Mouse (Mus musculus): ENCODE results near the gene Gm10837. TPM values are rescaled to one million over a fixed set of nuclear protein-coding genes. Genes with fewer than 3 reads are reported as not detected.

Gm10837 gene
- polyA plus RNA-seq, 1 experiment from 2014 or later, result 0.84 TPM

DNA sequence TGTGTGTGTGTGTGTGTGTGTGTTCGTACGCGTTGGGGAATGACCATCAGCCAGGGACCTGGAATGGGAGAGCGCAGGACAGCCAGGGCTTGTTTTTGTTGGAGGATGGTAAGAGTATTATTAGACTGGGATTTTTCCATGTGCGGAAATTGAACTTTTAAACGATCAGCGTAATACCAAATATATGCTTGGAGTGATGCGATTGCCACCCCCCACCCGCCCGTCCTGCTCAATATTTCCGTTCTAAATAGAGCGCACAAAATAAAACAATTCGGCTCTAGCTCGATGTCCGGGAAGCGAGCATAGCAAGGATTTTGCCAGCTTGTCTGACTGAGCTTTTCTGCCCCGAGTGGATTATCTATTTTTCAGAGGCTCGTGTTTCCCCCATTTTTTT, 13.6 kb upstream of the Gm10837 start:
- Histone ChIP-seq H3K4me1 (ENCODE audit: control insufficient read depth, insufficient read depth, low read depth, low read length) (peaks cover 5% of the 10 kb centered on the region; the same call in 1 of the 2 replicates), H3K36me3 (ENCODE audit: control insufficient read depth, insufficient read depth, low read length) (no peaks in the 10 kb centered on the region), H3K4me2 (ENCODE audit: low read length) (no peak overlapping the region; the same call in 1 of the 2 replicates), H3K27me3 (replicated peaks; ENCODE audit: control insufficient read depth, insufficient read depth, low read length) (peaks cover 5% of the 10 kb centered on the region), H3K9ac (ENCODE audit: low read depth, low read length) (peak overlapping the region; percentile 78), H3K27ac (ENCODE audit: low read depth, low read length) (peak overlapping the region; percentile 94), H3K9me3 (ENCODE audit: control insufficient read depth, low read length) (no peaks in the 10 kb centered on the region), H3K4me3 (ENCODE audit: low read length) (peak overlapping the region; percentile 57)
- no peak for ATAC-seq
- WGBS, result 2% methylated on average over 18 of the region's 18 CpGs

DNA sequence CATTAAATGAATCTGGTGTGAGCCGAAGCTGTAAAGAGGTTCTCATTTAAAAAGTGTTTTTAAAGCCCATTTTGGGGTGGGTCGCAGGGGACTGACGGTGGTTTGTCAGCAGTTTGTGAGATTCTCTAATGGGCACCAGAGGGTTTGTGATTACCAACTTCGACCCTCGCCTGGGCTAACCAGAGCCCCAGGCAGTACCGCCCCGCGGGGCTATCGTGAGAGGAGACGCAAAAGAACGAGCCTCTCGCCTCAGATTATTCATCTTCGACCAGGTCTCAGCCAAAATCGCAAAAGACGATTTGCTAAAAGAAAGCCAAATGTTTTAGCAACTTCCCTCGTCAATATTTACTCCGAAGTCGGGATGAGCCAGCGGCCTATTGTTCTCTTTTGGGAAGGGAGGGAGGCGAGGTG, 13.1 kb upstream of the Gm10837 start:
- H3K36me3 ChIP-seq (ENCODE audit: control insufficient read depth, insufficient read depth, low read length), result no peaks in the 10 kb centered on the region
- peaks cover 10% of the 10 kb centered on the region for H3K27me3 ChIP-seq (replicated peaks; ENCODE audit: control insufficient read depth, insufficient read depth, low read length)
- peak overlapping the region; percentile 19; the same call in 1 of the 2 replicates for H3K4me2 ChIP-seq (ENCODE audit: low read length)
- WGBS, result 1% methylated on average over 20 of the region's 20 CpGs
- ATAC-seq, result no peak
- H3K4me3 ChIP-seq (ENCODE audit: low read length), result peak overlapping the region; percentile 57
- peak overlapping the region; percentile 94 for H3K27ac ChIP-seq (ENCODE audit: low read depth, low read length)
- no peaks in the 10 kb centered on the region for H3K9me3 ChIP-seq (ENCODE audit: control insufficient read depth, low read length)
- H3K9ac ChIP-seq (ENCODE audit: low read depth, low read length), result peak overlapping the region; percentile 78
- H3K4me1 ChIP-seq (ENCODE audit: control insufficient read depth, insufficient read depth, low read depth, low read length), result peaks cover 5% of the 10 kb centered on the region; the same call in 1 of the 2 replicates

DNA sequence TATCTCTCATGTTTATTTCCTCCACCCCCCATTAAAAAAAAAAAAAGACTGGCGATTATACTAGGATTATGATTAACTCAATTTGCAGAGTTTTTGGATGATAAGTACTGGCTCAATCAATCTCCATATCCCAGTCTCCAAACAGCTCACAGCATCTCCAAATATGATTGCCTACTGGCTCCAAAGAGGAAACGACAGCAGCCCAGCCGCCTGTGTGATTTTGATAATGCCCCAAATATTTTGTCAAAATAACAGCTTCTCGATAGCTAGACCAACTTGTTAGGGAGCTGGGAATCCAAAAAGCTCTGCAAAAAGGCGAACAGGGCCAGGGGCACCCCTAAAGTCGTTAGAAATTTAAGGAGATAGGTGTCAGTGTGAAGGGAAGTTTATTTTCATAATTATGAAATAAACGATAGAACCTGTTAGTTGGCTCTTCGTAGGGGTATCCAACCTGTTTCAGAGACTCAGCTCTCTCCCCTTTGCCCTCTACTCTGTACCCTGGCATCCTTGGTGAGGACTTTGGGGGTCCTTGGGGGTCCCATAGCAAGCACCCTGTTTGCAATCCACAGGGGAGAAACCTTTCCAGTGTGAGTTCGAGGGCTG, 12.3 kb upstream of the Gm10837 start:
- Histone ChIP-seq H3K4me2 (ENCODE audit: low read length) (peak overlapping the region; percentile 41), H3K4me1 (ENCODE audit: control insufficient read depth, insufficient read depth, low read depth, low read length) (peaks cover 5% of the 10 kb centered on the region; the same call in 1 of the 2 replicates), H3K27me3 (replicated peaks; ENCODE audit: control insufficient read depth, insufficient read depth, low read length) (peaks cover 13% of the 10 kb centered on the region), H3K4me3 (ENCODE audit: low read length) (peak overlapping the region; percentile 57), H3K9me3 (ENCODE audit: control insufficient read depth, low read length) (no peaks in the 10 kb centered on the region), H3K9ac (ENCODE audit: low read depth, low read length) (peak overlapping the region; percentile 78), H3K36me3 (ENCODE audit: control insufficient read depth, insufficient read depth, low read length) (no peaks in the 10 kb centered on the region), H3K27ac (ENCODE audit: low read depth, low read length) (peak overlapping the region; percentile 82)
- no peak for ATAC-seq
- 3% methylated on average over 9 of the region's 9 CpGs for WGBS

DNA sequence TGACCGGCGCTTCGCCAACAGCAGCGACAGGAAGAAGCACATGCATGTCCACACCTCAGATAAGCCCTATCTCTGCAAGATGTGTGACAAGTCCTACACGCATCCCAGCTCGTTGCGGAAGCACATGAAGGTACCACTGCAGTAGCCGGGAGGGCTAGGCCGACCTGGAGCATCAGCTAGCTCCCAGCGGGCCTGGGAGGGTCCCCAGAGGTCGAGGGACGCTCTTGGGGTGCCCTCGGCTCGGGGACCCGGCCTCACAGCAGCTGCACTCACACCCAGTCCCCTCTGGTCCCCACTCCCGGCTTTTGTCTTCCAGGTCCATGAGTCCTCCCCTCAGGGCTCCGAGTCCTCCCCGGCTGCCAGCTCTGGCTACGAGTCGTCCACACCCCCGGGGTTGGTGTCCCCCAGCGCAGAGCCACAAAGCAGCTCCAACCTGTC, 11.8 kb upstream of the Gm10837 start:
- WGBS, result under 1% methylated on average over 22 of the region's 22 CpGs
- peaks cover 17% of the 10 kb centered on the region for H3K27me3 ChIP-seq (replicated peaks; ENCODE audit: control insufficient read depth, insufficient read depth, low read length)

DNA sequence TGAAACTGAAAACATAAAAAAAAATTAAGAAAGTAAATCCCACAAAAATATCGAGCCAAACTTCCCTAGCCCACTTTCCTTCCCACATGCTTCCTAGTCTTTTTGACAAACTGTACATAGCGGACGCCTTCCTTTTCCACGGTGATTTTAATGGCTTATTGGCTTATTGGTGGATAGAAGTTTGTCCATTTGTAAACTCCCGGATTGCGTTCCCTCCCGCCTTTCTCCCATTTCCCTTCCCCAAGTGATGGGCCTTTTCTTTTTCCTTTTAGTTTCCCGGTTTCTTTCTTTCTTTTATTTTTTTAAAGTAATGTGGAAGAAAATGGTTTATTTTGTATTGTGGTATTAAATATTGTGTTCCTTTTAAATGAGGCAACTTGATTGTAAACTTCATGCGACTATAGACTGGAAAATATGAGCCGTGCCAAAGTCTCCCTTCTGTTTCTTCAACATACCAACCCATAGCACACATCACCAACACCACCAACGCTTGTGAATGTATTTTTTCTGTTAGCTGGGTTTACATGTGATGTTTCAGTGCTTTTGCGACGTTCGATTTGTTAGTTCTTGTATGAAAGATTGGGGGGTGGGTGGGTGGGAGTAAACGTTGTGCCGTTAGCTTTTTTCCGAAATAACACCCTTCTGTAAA, 10.8 kb upstream of the Gm10837 start:
- peaks cover 5% of the 10 kb centered on the region; the same call in 1 of the 2 replicates for H3K4me1 ChIP-seq (ENCODE audit: control insufficient read depth, insufficient read depth, low read depth, low read length)
- H3K9ac ChIP-seq (ENCODE audit: low read depth, low read length), result peak overlapping the region; percentile 52
- peak overlapping the region; percentile 37; the same call in 1 of the 2 replicates for H3K4me2 ChIP-seq (ENCODE audit: low read length)
- peak overlapping the region; percentile 57 for H3K4me3 ChIP-seq (ENCODE audit: low read length)
- ATAC-seq, result no peak
- H3K9me3 ChIP-seq (ENCODE audit: control insufficient read depth, low read length), result no peaks in the 10 kb centered on the region
- WGBS, result 15% methylated on average over 17 of the region's 17 CpGs
- H3K36me3 ChIP-seq (ENCODE audit: control insufficient read depth, insufficient read depth, low read length), result no peaks in the 10 kb centered on the region
- peaks cover 26% of the 10 kb centered on the region for H3K27me3 ChIP-seq (replicated peaks; ENCODE audit: control insufficient read depth, insufficient read depth, low read length)
- H3K27ac ChIP-seq (ENCODE audit: low read depth, low read length), result 0 out of 2 replicates have a peak overlapping the region, but pooled peaks have one; percentile 39

More for the DNA sequence above, 11.8 kb upstream of the Gm10837 start:
- Histone ChIP-seq H3K4me1 (ENCODE audit: control insufficient read depth, insufficient read depth, low read depth, low read length) (peaks cover 5% of the 10 kb centered on the region; the same call in 1 of the 2 replicates), H3K27ac (ENCODE audit: low read depth, low read length) (peak overlapping the region; percentile 82), H3K36me3 (ENCODE audit: control insufficient read depth, insufficient read depth, low read length) (no peaks in the 10 kb centered on the region), H3K4me3 (ENCODE audit: low read length) (peak overlapping the region; percentile 57), H3K9ac (ENCODE audit: low read depth, low read length) (peak overlapping the region; percentile 78), H3K4me2 (ENCODE audit: low read length) (peak overlapping the region; percentile 41), H3K9me3 (ENCODE audit: control insufficient read depth, low read length) (no peaks in the 10 kb centered on the region)
- ATAC-seq, result no peak

DNA sequence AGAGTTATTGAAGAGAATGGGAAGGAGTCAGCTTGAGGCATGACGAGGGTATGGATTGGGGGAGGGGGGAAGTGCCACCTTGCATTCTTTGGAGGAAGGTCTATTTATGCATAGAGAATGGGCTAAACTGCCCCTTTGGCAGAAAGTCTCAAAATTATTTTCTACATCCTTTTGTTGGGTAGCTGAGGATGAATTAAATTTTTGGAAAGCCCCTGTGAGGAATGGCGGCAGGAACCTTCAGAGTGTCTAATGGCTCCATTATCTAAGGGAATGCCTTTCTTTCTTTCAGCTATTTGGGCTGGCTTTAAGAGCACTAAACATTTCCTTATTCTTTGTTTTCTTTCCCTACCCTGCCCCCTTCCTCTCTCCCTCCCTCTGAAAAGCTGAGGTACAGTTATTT, 10.0 kb upstream of the Gm10837 start:
- Histone ChIP-seq H3K9ac (ENCODE audit: low read depth, low read length) (peak overlapping the region; percentile 48; the same call in 1 of the 2 replicates), H3K4me3 (ENCODE audit: low read length) (peak overlapping the region; percentile 37), H3K27ac (ENCODE audit: low read depth, low read length) (peak overlapping the region; percentile 42; the same call in 1 of the 2 replicates), H3K27me3 (replicated peaks; ENCODE audit: control insufficient read depth, insufficient read depth, low read length) (peaks cover 30% of the 10 kb centered on the region), H3K36me3 (ENCODE audit: control insufficient read depth, insufficient read depth, low read length) (no peaks in the 10 kb centered on the region), H3K9me3 (ENCODE audit: control insufficient read depth, low read length) (no peaks in the 10 kb centered on the region), H3K4me1 (ENCODE audit: control insufficient read depth, insufficient read depth, low read depth, low read length) (peaks cover 2% of the 10 kb centered on the region; the same call in 1 of the 2 replicates), H3K4me2 (ENCODE audit: low read length) (peak overlapping the region; percentile 56)
- ATAC-seq, result no peak
- 13% methylated on average over 2 of the region's 2 CpGs for WGBS

DNA sequence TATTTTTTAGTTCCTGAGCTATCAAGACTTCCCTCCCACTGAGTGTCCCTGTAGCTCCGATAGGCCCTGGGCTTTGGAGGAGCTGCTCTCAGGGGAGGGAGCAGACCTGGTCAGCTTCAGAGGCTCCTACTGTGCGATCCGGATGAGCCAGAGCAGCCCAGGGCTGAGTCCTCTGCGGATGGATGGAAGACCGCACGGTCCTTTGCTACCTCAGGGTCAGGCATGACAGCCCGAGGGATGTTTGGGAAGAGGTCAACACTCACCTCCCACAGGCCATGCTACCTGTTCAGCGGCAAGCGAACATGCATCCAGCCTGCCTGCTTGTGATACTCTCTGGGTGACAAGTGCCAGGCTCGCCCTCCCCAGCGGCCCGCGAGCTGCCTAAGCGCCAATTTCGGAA, 9.2 kb upstream of the Gm10837 start:
- Histone ChIP-seq H3K4me3 (ENCODE audit: low read length) (peak overlapping the region; percentile 37), H3K36me3 (ENCODE audit: control insufficient read depth, insufficient read depth, low read length) (no peaks in the 10 kb centered on the region), H3K9ac (ENCODE audit: low read depth, low read length) (peak overlapping the region; percentile 67), H3K9me3 (ENCODE audit: control insufficient read depth, low read length) (no peaks in the 10 kb centered on the region), H3K27ac (ENCODE audit: low read depth, low read length) (peak overlapping the region; percentile 71), H3K27me3 (replicated peaks; ENCODE audit: control insufficient read depth, insufficient read depth, low read length) (peaks cover 32% of the 10 kb centered on the region), H3K4me1 (ENCODE audit: control insufficient read depth, insufficient read depth, low read depth, low read length) (no peaks in the 10 kb centered on the region), H3K4me2 (ENCODE audit: low read length) (peak overlapping the region; percentile 56)
- ATAC-seq, result no peak
- 13% methylated on average over 15 of the region's 15 CpGs for WGBS

DNA sequence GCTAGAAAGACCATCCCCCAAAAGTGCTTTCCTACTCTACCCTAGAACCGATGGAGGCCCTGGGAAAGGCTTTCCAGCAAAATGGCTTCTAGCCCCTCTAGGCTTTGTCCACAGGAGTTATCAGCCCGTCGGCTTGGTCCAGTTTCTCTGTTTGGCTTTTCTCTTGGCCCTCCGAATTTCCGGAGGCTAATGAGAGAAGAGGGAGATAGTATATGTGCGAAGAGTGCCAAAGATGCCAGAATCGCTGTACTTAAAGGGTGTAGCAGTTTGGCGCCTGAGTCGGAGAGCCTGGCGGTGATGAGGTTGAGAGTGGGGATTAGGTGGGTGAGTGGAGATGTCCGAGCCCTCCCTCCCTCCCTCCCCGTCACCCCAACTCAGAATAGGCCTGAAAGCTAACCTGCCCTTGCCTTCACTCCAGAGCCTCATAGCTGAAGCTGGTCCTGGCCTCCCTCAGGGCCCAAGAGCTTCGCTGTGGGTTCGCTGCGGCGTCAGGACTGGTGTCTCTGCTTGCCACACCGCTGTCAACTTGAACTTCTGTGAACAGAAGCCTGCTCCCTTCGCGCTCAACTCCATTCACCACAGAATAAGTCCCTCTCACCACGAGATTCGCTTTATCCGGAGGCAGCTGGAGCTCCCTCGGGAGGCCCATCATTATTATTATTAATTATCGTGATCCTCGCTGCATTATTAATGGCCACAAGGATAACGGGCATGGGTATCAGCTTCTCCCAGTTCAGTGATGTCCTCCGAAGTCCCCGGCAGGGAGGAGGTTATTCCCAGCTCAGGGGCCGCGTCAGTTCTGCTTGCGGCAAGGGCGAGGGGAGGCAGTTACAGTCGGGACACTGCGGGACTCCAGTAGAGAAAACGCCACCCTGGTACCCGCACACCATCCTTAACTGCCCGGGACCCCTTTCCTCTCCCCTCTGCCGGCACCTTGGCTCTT, 8.0 kb upstream of the Gm10837 start:
- peak overlapping the region; percentile 86 for H3K27ac ChIP-seq (ENCODE audit: low read depth, low read length)
- no peaks in the 10 kb centered on the region for H3K9me3 ChIP-seq (ENCODE audit: control insufficient read depth, low read length)
- H3K36me3 ChIP-seq (ENCODE audit: control insufficient read depth, insufficient read depth, low read length), result no peaks in the 10 kb centered on the region
- H3K9ac ChIP-seq (ENCODE audit: low read depth, low read length), result peak overlapping the region; percentile 67
- peak overlapping the region; percentile 56 for H3K4me2 ChIP-seq (ENCODE audit: low read length)
- WGBS, result 4% methylated on average over 38 of the region's 38 CpGs
- peak overlapping the region; percentile 37 for H3K4me3 ChIP-seq (ENCODE audit: low read length)
- H3K27me3 ChIP-seq (replicated peaks; ENCODE audit: control insufficient read depth, insufficient read depth, low read length), result peaks cover 35% of the 10 kb centered on the region
- ATAC-seq, result peak; percentile 34
- H3K4me1 ChIP-seq (ENCODE audit: control insufficient read depth, insufficient read depth, low read depth, low read length), result no peaks in the 10 kb centered on the region
